In the genomic region with DNA sequence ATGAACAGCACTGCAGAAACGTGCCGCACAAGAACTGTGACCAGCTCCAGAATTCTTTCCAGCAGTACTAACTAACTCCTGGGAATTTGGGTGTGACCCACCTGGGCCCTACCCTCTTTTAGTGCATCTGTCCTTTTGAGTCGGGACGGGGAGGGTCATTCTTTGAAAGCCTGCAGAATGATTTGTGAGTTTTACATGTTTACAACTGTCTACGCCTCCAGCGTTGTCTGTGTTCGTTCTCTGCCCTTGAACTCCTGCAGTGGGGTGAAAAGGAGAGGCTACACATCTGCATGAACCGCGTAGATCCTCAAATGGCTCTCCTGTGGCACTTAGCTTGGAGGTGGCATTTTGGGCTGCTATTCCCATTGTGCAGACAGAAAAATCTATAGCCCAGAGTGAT, we compare ENCODE assay signal across 23 mouse cellular contexts. TPM values are rescaled to one million over a fixed set of nuclear protein-coding genes. Genes with fewer than 3 reads are reported as not detected.
A peak's percentile ranks its signal among the peaks of the same experiment; 100 is the strongest.
DNase-seq lines count a peak whose midpoint lies in the region; ATAC-seq and TF ChIP-seq lines count a peak whose summit lies in the region.
"Had no signal": no experiment of that assay in that cellular context is flagged by ENCODE, and none has a peak within 500 bp of the region (broad histone marks: within the 10 kb centered on the region; RNA-seq: fewer than 3 reads in every experiment).

No protein-coding gene starts in this region.

- no peaks in the 10 kb centered on the region for H3K27me3 ChIP-seq in forebrain, embryonic 12.5 days
- H3K27me3 ChIP-seq in forebrain, postnatal 0 days (ENCODE audit: insufficient read depth, low read length), result no peaks in the 10 kb centered on the region
- H3K27me3 ChIP-seq in E14TG2a.4 (ENCODE audit: insufficient read depth, low read length), result no peaks in the 10 kb centered on the region
- H3K27me3 ChIP-seq in heart, embryonic 11.5 days (ENCODE audit: control insufficient read depth, insufficient read depth, low read length), result no peaks in the 10 kb centered on the region
- H3K27me3 ChIP-seq: liver, embryonic 15.5 days; neural tube, embryonic 12.5 days had no signal

- 83% methylated on average over 9 of the region's 9 CpGs for WGBS in forebrain, embryonic 12.5 days
- 82% methylated on average over 9 of the region's 9 CpGs for WGBS in forebrain, postnatal 0 days
- WGBS in large intestine, adult 2 months, result 32% methylated on average over 9 of the region's 9 CpGs
- 85% methylated on average over 9 of the region's 9 CpGs for WGBS in heart, embryonic 11.5 days (ENCODE audit: insufficient replicate concordance)

- H3K4me3 ChIP-seq in forebrain, embryonic 12.5 days (replicated peaks), result no peak overlapping the region
- no peak overlapping the region for H3K4me3 ChIP-seq in forebrain, postnatal 0 days (ENCODE audit: low read depth, low read length)
- peak overlapping the region; percentile 59 for H3K4me3 ChIP-seq in E14TG2a.4 (replicated peaks; ENCODE audit: low read length)
- no peak overlapping the region for H3K4me3 ChIP-seq in heart, embryonic 11.5 days (ENCODE audit: low read depth, low read length)
- H3K4me3 ChIP-seq: forebrain, embryonic 10.5 days; heart, adult 2 months; liver, embryonic 15.5 days; neural tube, embryonic 12.5 days had no signal

- H3K9ac ChIP-seq in forebrain, embryonic 12.5 days, result no peak overlapping the region
- H3K9ac ChIP-seq in forebrain, postnatal 0 days, result no peak overlapping the region
- H3K9ac ChIP-seq in heart, embryonic 11.5 days (ENCODE audit: low read depth, low read length), result no peak overlapping the region
- H3K9ac ChIP-seq: hindbrain, embryonic 14.5 days; liver, embryonic 15.5 days; neural tube, embryonic 12.5 days had no signal

- H3K4me2 ChIP-seq in forebrain, embryonic 12.5 days, result no peak overlapping the region
- no peak overlapping the region for H3K4me2 ChIP-seq in forebrain, postnatal 0 days (ENCODE audit: low read depth)
- no peak overlapping the region for H3K4me2 ChIP-seq in heart, embryonic 11.5 days
- H3K4me2 ChIP-seq: hindbrain, embryonic 14.5 days; liver, embryonic 15.5 days; neural tube, embryonic 12.5 days had no signal

- TF ChIP-seq CTCF in forebrain, postnatal 0 days (IDR thresholded peaks at IDR 0.05; ENCODE audit: low read depth), result no peak
- TF ChIP-seq CTCF in E14TG2a.4 (conservative IDR thresholded peaks at IDR 0.05; ENCODE audit: low read length), result no peak

- H3K9me3 ChIP-seq in forebrain, embryonic 12.5 days, result no peaks in the 10 kb centered on the region
- H3K9me3 ChIP-seq in forebrain, postnatal 0 days (ENCODE audit: low read length), result no peaks in the 10 kb centered on the region
- no peaks in the 10 kb centered on the region for H3K9me3 ChIP-seq in E14TG2a.4 (ENCODE audit: low read length)
- H3K9me3 ChIP-seq in heart, embryonic 11.5 days (replicated peaks; ENCODE audit: control insufficient read depth, low read length), result no peaks in the 10 kb centered on the region
- H3K9me3 ChIP-seq: forebrain, embryonic 10.5 days; liver, embryonic 15.5 days; neural tube, embryonic 12.5 days had no signal

- peak overlapping the region; percentile 43; the same call in 1 of the 2 replicates for H3K27ac ChIP-seq in forebrain, embryonic 12.5 days
- H3K27ac ChIP-seq in forebrain, postnatal 0 days (ENCODE audit: low read depth, low read length), result no peak overlapping the region
- H3K27ac ChIP-seq in heart, embryonic 11.5 days (ENCODE audit: low read depth, low read length), result no peak overlapping the region
- H3K27ac ChIP-seq: forebrain, embryonic 10.5 days; heart, adult 2 months; hindbrain, embryonic 14.5 days; liver, embryonic 15.5 days; neural tube, embryonic 12.5 days had no signal

- H3K36me3 ChIP-seq in forebrain, embryonic 12.5 days (replicated peaks), result peaks cover 45% of the 10 kb centered on the region
- no peaks in the 10 kb centered on the region for H3K36me3 ChIP-seq in forebrain, postnatal 0 days (ENCODE audit: insufficient read depth)
- H3K36me3 ChIP-seq in E14TG2a.4 (ENCODE audit: insufficient read depth, low read length), result peaks cover 5% of the 10 kb centered on the region
- 0 out of 2 replicates have a peak, but pooled peaks cover 2% of the 10 kb centered on the region for H3K36me3 ChIP-seq in heart, embryonic 11.5 days (ENCODE audit: control insufficient read depth, insufficient read depth, low read length)
- H3K36me3 ChIP-seq: liver, embryonic 15.5 days had no signal

- peaks cover 41% of the 10 kb centered on the region for H3K4me1 ChIP-seq in forebrain, embryonic 12.5 days
- H3K4me1 ChIP-seq in forebrain, postnatal 0 days (ENCODE audit: insufficient read depth), result peaks cover 16% of the 10 kb centered on the region; the same call in 1 of the 2 replicates
- peaks cover 88% of the 10 kb centered on the region for H3K4me1 ChIP-seq in E14TG2a.4 (replicated peaks; ENCODE audit: low read depth, low read length)
- H3K4me1 ChIP-seq in heart, embryonic 11.5 days (ENCODE audit: control insufficient read depth, insufficient read depth, low read length), result 0 out of 2 replicates have a peak, but pooled peaks cover 7% of the 10 kb centered on the region

- no peak for DNase-seq in forebrain, postnatal 0 days
- DNase-seq in R1 (ENCODE audit: low read depth, low spot score), result peak; percentile 99
- DNase-seq in large intestine, adult 2 months (ENCODE audit: low read depth, low spot score), result peak; percentile 75
- no peak for DNase-seq in heart, adult 11 months
- DNase-seq in urinary bladder, postnatal 10 days (ENCODE audit: low spot score), result no peak
- DNase-seq: adrenal gland, postnatal 36 days; cerebellum, adult 9-10 months; gastrocnemius, postnatal 14 days; heart, adult 2 months; kidney, adult 9 months; kidney, postnatal 14 days; lung, postnatal 4 days; midbrain, embryonic 14.5 days; right cerebral cortex, postnatal 25 days had no signal

- no peak for ATAC-seq in forebrain, embryonic 12.5 days (ENCODE audit: low FRiP score)
- ATAC-seq in forebrain, postnatal 0 days, result no peak
- ATAC-seq in heart, embryonic 11.5 days (replicated peaks; ENCODE audit: insufficient number of reproducible peaks, low FRiP score, low TSS enrichment), result no peak
- ATAC-seq: CD4-positive, CD25-positive, alpha-beta regulatory T cell, adult 4 months; inflammation-experienced regulatory T-cells, adult 6 months had no signal

RNA-seq across cellular contexts. Expression of a gene that starts 39.0 kb away (rescaled TPM):
- polyA plus RNA-seq in forebrain, embryonic 12.5 days (2016; fragmentation: Nextera tagmentation; extraction: Ambion mirVana), result 84.9 and 90.4 TPM in 2 replicates
- total RNA-seq in forebrain, postnatal 0 days (2014; rRNA removed), result 64.8 and 87.3 TPM in 2 replicates
- 82.8 and 117 TPM in 2 replicates for polyA plus RNA-seq in forebrain, postnatal 0 days (2015; fragmentation: Nextera tagmentation; extraction: Ambion mirVana)
- 28.7 and 45.4 TPM in 2 replicates for polyA plus RNA-seq in large intestine, adult 2 months (2012; rRNA removed)
- 23.8 and 25.7 TPM in 2 replicates for polyA plus RNA-seq in heart, embryonic 11.5 days (2014; fragmentation: Nextera tagmentation; extraction: Ambion mirVana)

Comparison
In these comparisons a context has a peak if more than half of its experiments do, and no peak if none do; other contexts are left out.
1. DNase-seq: peak in R1 (single experiment) and large intestine, adult 2 months (single experiment); none in forebrain, postnatal 0 days (single experiment), heart, adult 11 months (single experiment) and urinary bladder, postnatal 10 days (single experiment).